ENCODE assay signal across 19 mouse cellular contexts in genomic region chr2:150976871-150977270, GRCm38 (mm10).
A peak's percentile ranks its signal among the peaks of the same experiment; 100 is the strongest.
DNase-seq lines count a peak whose midpoint lies in the region; ATAC-seq lines count a peak whose summit lies in the region.
"Had no signal": no experiment of that assay in that cellular context is flagged by ENCODE, and none has a peak within 500 bp of the region (broad histone marks: within the 10 kb centered on the region; RNA-seq: fewer than 3 reads in every experiment).

No protein-coding gene starts in this region.

- H3K4me2 ChIP-seq in intestine, embryonic 16.5 days (ENCODE audit: low read depth, low read length), result no peak overlapping the region
- no peak overlapping the region for H3K4me2 ChIP-seq in intestine, embryonic 15.5 days (replicated peaks)
- H3K4me2 ChIP-seq: limb, embryonic 13.5 days had no signal

- H3K4me3 ChIP-seq in intestine, embryonic 16.5 days (ENCODE audit: low read length), result no peak overlapping the region
- H3K4me3 ChIP-seq in intestine, embryonic 15.5 days (replicated peaks), result no peak overlapping the region
- H3K4me3 ChIP-seq: embryonic facial prominence, embryonic 10.5 days; heart, adult 2 months; hindbrain, embryonic 10.5 days; limb, embryonic 13.5 days; midbrain, embryonic 10.5 days had no signal

- peaks cover 6% of the 10 kb centered on the region; the same call in 1 of the 2 replicates for H3K36me3 ChIP-seq in intestine, embryonic 16.5 days (ENCODE audit: control insufficient read depth, insufficient read depth, low read length)
- H3K36me3 ChIP-seq in intestine, embryonic 15.5 days, result peaks cover 5% of the 10 kb centered on the region; the same call in 1 of the 2 replicates

- peak; percentile 24 for DNase-seq in c-Kit-negative CD71-positive TER-119-positive erythroid progenitor cells, embryonic 14.5 days (ENCODE audit: low read depth, low spot score)
- no peak for DNase-seq in B cell, adult 2 months
- DNase-seq in frontal cortex, adult 2 months (ENCODE audit: extremely low spot score in 1 of 2, low spot score in 1 of 2), result no peak
- DNase-seq: adrenal gland, postnatal 14 days; cerebellum, postnatal 14 days; heart, adult 2 months; kidney, postnatal 10 days; right cerebral cortex, adult 18-20 months; thymus, postnatal 4 days had no signal

- no peaks in the 10 kb centered on the region for H3K27me3 ChIP-seq in intestine, embryonic 16.5 days (replicated peaks; ENCODE audit: control insufficient read depth, insufficient read depth, low read length)
- no peaks in the 10 kb centered on the region for H3K27me3 ChIP-seq in intestine, embryonic 15.5 days (replicated peaks)
- H3K27me3 ChIP-seq: limb, embryonic 13.5 days had no signal

- WGBS in intestine, embryonic 16.5 days, result 89% methylated on average over 5 of the region's 5 CpGs
- WGBS in intestine, embryonic 15.5 days, result 88% methylated on average over 5 of the region's 5 CpGs

- H3K27ac ChIP-seq in intestine, embryonic 16.5 days (ENCODE audit: low read length), result no peak overlapping the region
- no peak overlapping the region for H3K27ac ChIP-seq in intestine, embryonic 15.5 days
- H3K27ac ChIP-seq: embryonic facial prominence, embryonic 10.5 days; heart, adult 2 months; hindbrain, embryonic 10.5 days; limb, embryonic 13.5 days; midbrain, embryonic 10.5 days had no signal

- H3K9ac ChIP-seq in intestine, embryonic 16.5 days (ENCODE audit: low read depth, low read length), result no peak overlapping the region
- H3K9ac ChIP-seq in intestine, embryonic 15.5 days, result no peak overlapping the region
- H3K9ac ChIP-seq: limb, embryonic 13.5 days had no signal

- no peaks in the 10 kb centered on the region for H3K9me3 ChIP-seq in intestine, embryonic 16.5 days (ENCODE audit: control insufficient read depth, low read length)
- H3K9me3 ChIP-seq in intestine, embryonic 15.5 days, result no peaks in the 10 kb centered on the region
- H3K9me3 ChIP-seq: embryonic facial prominence, embryonic 10.5 days; hindbrain, embryonic 10.5 days; limb, embryonic 13.5 days; midbrain, embryonic 10.5 days had no signal

- H3K4me1 ChIP-seq in intestine, embryonic 16.5 days (ENCODE audit: control insufficient read depth, insufficient read depth, low read length), result no peaks in the 10 kb centered on the region
- no peaks in the 10 kb centered on the region for H3K4me1 ChIP-seq in intestine, embryonic 15.5 days (replicated peaks)
- H3K4me1 ChIP-seq: embryonic facial prominence, embryonic 10.5 days; limb, embryonic 13.5 days; midbrain, embryonic 10.5 days had no signal

- peak; percentile 42; the same call in 1 of the 2 replicates for ATAC-seq in intestine, embryonic 16.5 days
- no peak for ATAC-seq in intestine, embryonic 15.5 days
- ATAC-seq in erythroid progenitor cell, adult 5-6 weeks (replicated peaks; ENCODE audit: low FRiP score, poor library complexity, severe bottlenecking), result peak; percentile 69
- ATAC-seq in megakaryocyte progenitor cell, adult 5-6 weeks (replicated peaks; ENCODE audit: poor library complexity), result peak; percentile 76
- ATAC-seq: inflammation-experienced regulatory T-cells, adult 6 months; lung, postnatal 0 days had no signal
